Mouse (Mus musculus) stomach, embryonic 14.5 days (tissue): ENCODE measurements around the gene Cped1. TPM values are rescaled to one million over a fixed set of nuclear protein-coding genes. Genes with fewer than 3 reads are reported as not detected.

Experiments
- ATAC-seq: fragments of 200-750 bp; cut with Nextera tagmentation; 2 replicates; pipeline ENCODE4 v1.8.0; 2017; ENCODE audit warnings: low read depth, moderate TSS enrichment; ENCODE audit not compliant: insufficient number of reproducible peaks, insufficient read depth, low FRiP score
- H3K27ac ChIP-seq: fragments of 300-500 bp; sonication (generic); 2 replicates; pipeline ENCODE4 v1.5.1; 2014; ENCODE audit warnings: mild to moderate bottlenecking, low read length, moderate library complexity, mixed read lengths
- H3K27me3 ChIP-seq: fragments of 300-500 bp; sonication (generic); 2 replicates; pipeline ENCODE4 v1.6.1; 2014; ENCODE audit warnings: low read length, control low read depth, mixed read lengths; ENCODE audit not compliant: control insufficient read depth, insufficient read depth
- H3K36me3 ChIP-seq: fragments of 300-500 bp; sonication (generic); 2 replicates; pipeline ENCODE4 v1.6.1; 2014; ENCODE audit warnings: mild to moderate bottlenecking, control low read depth, low read length, moderate library complexity, mixed read lengths; ENCODE audit not compliant: control insufficient read depth, insufficient read depth
- H3K4me1 ChIP-seq: fragments of 300-500 bp; sonication (generic); 2 replicates; pipeline ENCODE4 v1.6.1; 2014; ENCODE audit warnings: low read length, control low read depth, mixed read lengths; ENCODE audit not compliant: control insufficient read depth, insufficient read depth
- H3K4me2 ChIP-seq: fragments of 300-500 bp; sonication (generic); replicated peaks from 2 replicates; pipeline ENCODE4 v1.6.1; 2014; ENCODE audit warnings: low read depth, low read length, control low read depth
- H3K4me3 ChIP-seq: fragments of 300-500 bp; sonication (generic); 2 replicates; pipeline ENCODE4 v1.5.1; 2014; ENCODE audit warnings: low read depth, low read length, control low read depth
- H3K9ac ChIP-seq: fragments of 300-500 bp; sonication (generic); replicated peaks from 2 replicates; pipeline ENCODE4 v1.6.1; 2014; ENCODE audit warnings: low read depth, mild to moderate bottlenecking, control low read depth, low read length, moderate library complexity, mixed read lengths
- H3K9me3 ChIP-seq: fragments of 300-500 bp; sonication (generic); 2 replicates; pipeline ENCODE4 v1.6.1; 2016; ENCODE audit warnings: low read depth, low read length, control low read depth; ENCODE audit not compliant: control insufficient read depth
- WGBS: fragments of 180-500 bp; shearing (Covaris S2); extraction: QIAGEN DNeasy Blood & Tissue Kit; methylation state at CpG from one replicate; pipeline ENCODE4 v1.1.7; 2014; 5-methylcytosine and 5-hydroxymethylcytosine counted together
- polyA plus RNA-seq: library from polyadenylated mRNA; unstranded; fragments of >200 nt; fragmentation: Nextera tagmentation; extraction: Ambion mirVana; gene quantifications from 2 replicates; pipeline ENCODE4 v1.2.1, GENCODE M21; 2014

The Cped1 gene
- polyA plus RNA-seq, 1 experiment from 2014 or later: 47.2 TPM

DNA sequence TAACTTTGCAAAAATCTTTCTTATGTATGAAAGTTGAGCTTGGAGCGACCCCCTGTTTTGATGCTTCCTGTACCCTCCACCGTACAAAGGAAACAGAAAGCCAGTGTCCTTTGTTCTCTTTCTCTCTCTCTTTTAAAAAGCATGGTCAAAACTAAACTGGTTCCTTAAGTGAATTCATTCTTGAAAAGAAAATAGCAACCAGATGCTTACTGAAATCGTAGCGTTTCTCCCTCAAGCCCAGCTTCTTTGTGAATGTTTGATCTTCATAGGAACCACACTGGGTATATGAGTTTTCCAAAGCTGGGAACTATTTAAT, 40.6 kb downstream of the Cped1 start:
- no peak overlapping the region; the same call in 1 of the 2 replicates for H3K27ac ChIP-seq
- peak overlapping the region; percentile 34; the same call in 1 of the 2 replicates for H3K4me2 ChIP-seq
- no peak overlapping the region for H3K9ac ChIP-seq
- WGBS: 43% methylated on average over 4 of the region's 4 CpGs
- no peaks in the 10 kb centered on the region for H3K9me3 ChIP-seq
- H3K4me3 ChIP-seq: no peak overlapping the region; the same call in 1 of the 2 replicates
- peaks cover 7% of the 10 kb centered on the region; the same call in 1 of the 2 replicates for H3K4me1 ChIP-seq
- no peak for ATAC-seq
- H3K36me3 ChIP-seq: no peaks in the 10 kb centered on the region
- H3K27me3 ChIP-seq: no peaks in the 10 kb centered on the region

DNA sequence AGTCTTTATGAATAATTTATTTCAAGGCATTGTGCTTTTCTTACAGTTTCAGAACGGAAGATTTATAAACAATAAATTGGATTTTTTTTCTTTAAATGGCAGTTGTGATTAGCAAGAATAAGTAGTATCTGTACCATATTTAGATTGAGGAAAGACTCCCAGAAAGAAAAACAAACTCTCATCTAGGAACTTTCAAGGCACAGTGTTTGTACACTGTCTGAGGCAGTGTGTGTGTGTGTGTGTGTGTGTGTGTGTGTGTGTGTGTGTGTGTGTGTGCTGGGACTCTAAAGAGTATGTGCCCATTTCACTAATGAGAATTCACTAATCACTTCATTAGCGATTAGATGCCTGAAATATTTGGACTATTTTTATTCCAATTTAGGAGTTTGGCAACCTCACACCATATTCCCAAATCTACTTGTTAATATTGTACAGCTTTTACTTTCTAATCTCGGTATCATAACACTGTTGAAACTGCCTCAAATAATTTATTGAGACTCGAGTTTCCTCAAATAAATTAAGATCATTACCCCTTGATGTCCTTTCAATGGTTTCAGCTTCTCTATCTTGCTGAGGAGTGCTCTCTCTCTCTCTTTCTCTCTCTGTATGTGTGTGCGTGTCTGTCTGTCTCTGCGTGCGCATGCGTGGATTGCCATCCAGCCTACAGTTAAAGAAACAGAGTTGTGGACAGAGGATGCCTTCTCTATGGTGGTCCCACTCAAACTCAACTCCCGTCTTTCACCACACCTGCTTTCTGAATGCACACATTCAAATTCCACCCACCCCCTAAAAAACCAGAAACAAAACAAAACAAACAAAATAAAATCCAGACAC, 41.3 kb downstream of the Cped1 start:
- 77% methylated on average over 9 of the region's 9 CpGs for WGBS
- Histone ChIP-seq H3K36me3 (no peaks in the 10 kb centered on the region), H3K4me1 (peaks cover 7% of the 10 kb centered on the region; the same call in 1 of the 2 replicates), H3K27me3 (no peaks in the 10 kb centered on the region), H3K27ac (no peak overlapping the region), H3K4me2 (no peak overlapping the region), H3K9ac (no peak overlapping the region), H3K4me3 (no peak overlapping the region), H3K9me3 (no peaks in the 10 kb centered on the region)
- ATAC-seq: no peak

DNA sequence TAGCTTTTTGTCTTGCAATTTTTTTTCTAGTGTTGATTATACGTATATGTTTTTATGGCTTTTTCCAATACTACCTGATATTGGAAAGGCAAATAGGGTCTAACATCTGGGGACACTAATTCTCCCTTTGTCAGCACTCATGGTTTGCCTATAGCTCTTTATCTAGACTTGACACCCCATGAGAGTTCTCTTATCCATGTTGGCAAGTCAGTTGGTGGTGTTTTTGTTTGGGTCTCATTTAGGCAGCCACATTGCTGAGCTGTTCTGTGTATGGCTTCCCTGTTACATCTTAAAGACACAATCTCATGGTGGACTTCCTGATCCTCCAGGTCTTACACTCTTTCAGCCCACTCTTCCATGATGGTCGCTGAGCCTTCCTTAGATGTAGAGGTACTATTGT, 42.1 kb downstream of the Cped1 start:
- Histone ChIP-seq H3K4me2 (no peak overlapping the region), H3K4me3 (no peak overlapping the region), H3K36me3 (no peaks in the 10 kb centered on the region), H3K4me1 (peaks cover 7% of the 10 kb centered on the region; the same call in 1 of the 2 replicates), H3K9ac (no peak overlapping the region), H3K27ac (no peak overlapping the region), H3K27me3 (no peaks in the 10 kb centered on the region), H3K9me3 (no peaks in the 10 kb centered on the region)
- 95% methylated on average over 2 of the region's 2 CpGs for WGBS
- no peak for ATAC-seq

DNA sequence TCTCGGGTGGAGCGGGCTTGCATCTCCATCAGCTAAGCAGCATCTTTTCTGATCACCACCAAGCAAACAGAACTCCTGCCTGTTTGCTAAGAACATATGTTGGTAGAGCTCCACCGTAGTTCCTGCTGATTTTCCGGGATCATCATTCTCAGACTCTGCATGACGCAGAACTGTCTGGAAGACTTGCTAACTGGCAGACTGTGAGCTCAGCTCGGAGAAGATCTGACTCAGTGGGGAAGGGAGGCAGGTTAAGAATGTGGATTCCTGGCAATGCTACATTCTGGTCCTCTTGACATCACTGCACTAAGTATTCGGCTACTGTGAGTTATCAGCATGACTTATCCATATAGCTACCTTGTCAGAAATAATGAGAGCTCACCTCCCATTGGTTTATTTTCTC, 44.7 kb downstream of the Cped1 start:
- WGBS: 75% methylated on average over 7 of the region's 7 CpGs
- Histone ChIP-seq H3K4me1 (peaks cover 7% of the 10 kb centered on the region; the same call in 1 of the 2 replicates), H3K9ac (no peak overlapping the region), H3K9me3 (no peaks in the 10 kb centered on the region), H3K36me3 (no peaks in the 10 kb centered on the region), H3K27me3 (no peaks in the 10 kb centered on the region), H3K27ac (no peak overlapping the region), H3K4me3 (no peak overlapping the region), H3K4me2 (no peak overlapping the region)
- ATAC-seq: no peak

DNA sequence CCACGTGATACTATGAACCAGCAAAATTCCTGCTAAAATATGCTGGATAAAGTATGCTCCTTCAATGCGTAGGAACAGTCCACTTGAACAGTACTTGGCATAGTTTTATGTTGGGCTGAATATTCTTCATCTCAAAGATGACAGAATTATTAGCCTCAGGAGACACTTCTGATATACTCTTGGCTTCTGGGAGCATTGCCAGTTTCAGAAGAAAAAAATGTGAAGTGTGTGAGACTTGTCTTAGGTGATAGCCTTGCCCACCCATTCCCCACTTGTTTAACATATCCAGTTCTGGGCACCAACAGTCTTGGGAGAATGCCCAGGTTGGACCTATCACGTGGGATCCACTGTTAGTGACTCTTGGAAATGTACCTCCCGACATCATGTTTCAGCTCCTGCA, 47.5 kb downstream of the Cped1 start:
- 74% methylated on average over 4 of the region's 4 CpGs for WGBS

DNA sequence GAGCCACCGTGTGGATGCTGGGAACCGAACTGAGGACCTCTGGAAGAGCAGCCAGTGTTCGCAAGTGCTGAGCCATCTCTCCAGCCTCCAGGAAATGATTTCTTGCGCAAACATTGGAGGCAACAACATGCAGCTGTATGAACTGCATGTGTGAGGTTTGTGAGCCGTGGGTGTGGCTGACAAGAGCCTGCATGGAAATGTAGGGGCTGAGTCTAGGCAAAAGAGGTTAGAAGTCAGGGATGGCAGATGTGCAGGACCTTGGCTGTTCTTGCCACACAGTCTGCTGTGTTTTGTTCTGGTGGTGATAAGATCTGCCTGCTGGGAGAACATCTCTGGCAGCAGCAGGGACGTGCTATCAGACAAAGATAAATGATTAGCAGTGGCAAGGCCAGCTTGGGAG, 49.7 kb downstream of the Cped1 start:
- H3K36me3 ChIP-seq: no peaks in the 10 kb centered on the region
- H3K27ac ChIP-seq: no peak overlapping the region
- H3K27me3 ChIP-seq: no peaks in the 10 kb centered on the region
- no peak for ATAC-seq
- 66% methylated on average over 6 of the region's 6 CpGs for WGBS
- H3K9me3 ChIP-seq: no peaks in the 10 kb centered on the region
- H3K4me1 ChIP-seq: no peaks in the 10 kb centered on the region
- H3K9ac ChIP-seq: no peak overlapping the region
- H3K4me2 ChIP-seq: no peak overlapping the region
- no peak overlapping the region for H3K4me3 ChIP-seq

More for the DNA sequence above, 47.5 kb downstream of the Cped1 start:
- ATAC-seq: no peak
- no peaks in the 10 kb centered on the region for H3K27me3 ChIP-seq
- no peak overlapping the region for H3K27ac ChIP-seq
- no peaks in the 10 kb centered on the region for H3K4me1 ChIP-seq
- H3K9me3 ChIP-seq: no peaks in the 10 kb centered on the region
- no peak overlapping the region for H3K9ac ChIP-seq
- H3K4me3 ChIP-seq: no peak overlapping the region
- no peaks in the 10 kb centered on the region for H3K36me3 ChIP-seq
- H3K4me2 ChIP-seq: no peak overlapping the region

DNA sequence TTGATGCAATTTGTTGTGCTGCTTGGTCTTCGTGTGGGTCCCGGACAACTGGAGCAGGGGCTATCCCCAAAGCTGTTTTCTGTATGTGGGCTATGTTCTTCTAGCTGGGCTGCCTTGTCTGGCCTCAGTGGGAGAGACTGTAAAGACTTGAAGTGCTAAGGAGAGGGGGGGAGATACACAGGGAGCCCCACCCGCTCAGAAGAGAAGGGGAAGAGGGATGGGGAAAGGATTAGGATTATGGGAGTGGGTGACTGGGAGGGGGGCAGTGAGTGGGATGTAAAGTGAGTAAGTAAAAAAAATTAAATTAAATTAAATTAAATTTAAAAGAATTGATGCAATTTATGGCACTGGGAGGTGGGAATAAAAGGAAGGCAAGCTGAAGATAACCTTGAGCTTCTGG, 50.2 kb downstream of the Cped1 start:
- no peaks in the 10 kb centered on the region for H3K9me3 ChIP-seq
- H3K4me2 ChIP-seq: no peak overlapping the region
- H3K4me1 ChIP-seq: no peaks in the 10 kb centered on the region
- no peak overlapping the region for H3K9ac ChIP-seq
- ATAC-seq: no peak
- no peak overlapping the region for H3K4me3 ChIP-seq
- H3K27ac ChIP-seq: no peak overlapping the region
- H3K36me3 ChIP-seq: no peaks in the 10 kb centered on the region
- 84% methylated on average over 3 of the region's 3 CpGs for WGBS
- H3K27me3 ChIP-seq: no peaks in the 10 kb centered on the region

DNA sequence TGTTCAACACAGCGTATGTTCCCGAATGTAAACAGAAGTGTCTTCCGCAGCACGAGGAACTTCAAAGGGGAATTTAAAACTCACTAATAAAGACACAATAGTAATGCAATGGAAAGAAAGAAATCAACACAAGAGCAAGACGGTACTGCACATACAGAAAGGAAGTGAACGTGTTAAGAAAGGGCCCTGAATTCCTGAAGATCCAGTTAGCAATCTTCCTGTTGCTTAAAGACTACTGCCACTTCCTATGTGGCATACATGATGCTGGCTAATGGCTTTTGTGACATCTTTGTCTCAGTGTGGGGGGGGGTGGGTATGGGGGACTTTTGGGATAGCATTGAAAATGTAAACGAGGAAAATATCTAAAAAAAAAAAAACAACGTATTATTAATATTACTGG, 50.7 kb downstream of the Cped1 start:
- H3K4me1 ChIP-seq: no peaks in the 10 kb centered on the region
- H3K27me3 ChIP-seq: no peaks in the 10 kb centered on the region
- H3K36me3 ChIP-seq: no peaks in the 10 kb centered on the region
- H3K4me3 ChIP-seq: no peak overlapping the region
- no peak overlapping the region for H3K4me2 ChIP-seq
- H3K9me3 ChIP-seq: no peaks in the 10 kb centered on the region
- WGBS: 84% methylated on average over 8 of the region's 8 CpGs
- no peak overlapping the region for H3K9ac ChIP-seq
- H3K27ac ChIP-seq: no peak overlapping the region
- ATAC-seq: no peak

DNA sequence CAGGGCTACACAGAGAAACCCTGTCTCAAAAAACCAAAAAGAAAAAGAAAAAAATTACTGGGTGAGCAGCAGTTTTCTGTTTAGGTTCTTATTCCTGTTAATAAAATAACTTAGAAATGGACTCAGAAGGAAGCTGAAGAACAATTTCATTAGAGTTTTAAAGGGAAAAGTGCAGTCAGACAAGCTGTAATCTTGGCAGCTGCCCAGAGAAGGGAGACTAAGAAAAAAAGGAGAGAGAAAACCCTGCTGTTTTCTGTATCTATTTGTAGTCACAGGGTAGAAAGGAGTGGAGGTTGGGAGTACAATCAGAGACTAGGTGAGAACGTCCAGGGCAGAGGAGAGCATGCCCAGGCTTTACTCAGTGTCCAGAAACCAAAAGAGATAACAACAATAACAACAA, 51.2 kb downstream of the Cped1 start:
- ATAC-seq: no peak
- Histone ChIP-seq H3K4me2 (no peak overlapping the region), H3K9me3 (no peaks in the 10 kb centered on the region), H3K27me3 (no peaks in the 10 kb centered on the region), H3K9ac (no peak overlapping the region), H3K4me1 (no peaks in the 10 kb centered on the region), H3K36me3 (no peaks in the 10 kb centered on the region), H3K4me3 (no peak overlapping the region), H3K27ac (no peak overlapping the region)
- WGBS: 66% methylated on average over 1 of the region's 1 CpGs
